Mouse (Mus musculus): ENCODE measurements at regions not wholly inside any gene's neighbourhood (a gene's known extent, or its start where the extent isn't known, plus 50 kb on each side); places are given as distances from the start of the nearest gene placed in this dataset.
"Not testable (repeated sequence)": the region's sequence is repeated elsewhere in the genome, so short reads cannot be mapped to it uniquely, and the experiment has no call there.

DNA sequence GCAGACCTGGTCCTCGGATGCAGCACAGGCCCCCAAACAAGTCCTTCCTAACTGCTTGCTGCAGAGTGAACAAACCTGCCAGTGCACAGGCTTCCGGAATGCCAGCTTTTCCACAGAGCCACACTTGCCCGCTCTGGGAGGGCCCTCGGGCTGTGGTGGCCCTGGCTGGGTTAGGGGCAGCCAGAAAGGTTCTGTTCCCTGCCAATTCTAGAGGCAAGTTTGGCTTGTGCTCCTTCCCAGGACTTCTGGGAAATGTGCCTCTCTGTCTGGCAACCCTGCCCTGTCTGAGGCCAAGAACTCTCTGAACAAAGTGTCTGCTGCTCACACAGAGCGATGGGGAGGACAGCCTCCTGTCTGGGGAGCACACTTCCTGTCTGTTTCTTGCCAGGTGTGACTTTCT, 66.4 kb downstream of the Xrcc2 start:
- Histone ChIP-seq H3K9ac (ENCODE audit: low read length) (no peak overlapping the region), H3K36me3 (ENCODE audit: control insufficient read depth, insufficient read depth, low read length) (no peaks in the 10 kb centered on the region), H3K4me1 (ENCODE audit: control insufficient read depth, insufficient read depth, low read length) (no peaks in the 10 kb centered on the region), H3K9me3 (ENCODE audit: control insufficient read depth, low read length) (no peaks in the 10 kb centered on the region), H3K27me3 (ENCODE audit: control insufficient read depth, insufficient read depth, low read length) (no peaks in the 10 kb centered on the region), H3K4me3 (ENCODE audit: low read depth, low read length) (no peak overlapping the region), H3K27ac (ENCODE audit: low read depth, low read length) (no peak overlapping the region), H3K4me2 (ENCODE audit: low read depth) (no peak overlapping the region)
- WGBS = 92% methylated on average over 5 of the region's 5 CpGs
- ATAC-seq (ENCODE audit: insufficient read depth, low FRiP score, low TSS enrichment) (no peak), DNase-seq (ENCODE audit: low spot score) (no peak)

DNA sequence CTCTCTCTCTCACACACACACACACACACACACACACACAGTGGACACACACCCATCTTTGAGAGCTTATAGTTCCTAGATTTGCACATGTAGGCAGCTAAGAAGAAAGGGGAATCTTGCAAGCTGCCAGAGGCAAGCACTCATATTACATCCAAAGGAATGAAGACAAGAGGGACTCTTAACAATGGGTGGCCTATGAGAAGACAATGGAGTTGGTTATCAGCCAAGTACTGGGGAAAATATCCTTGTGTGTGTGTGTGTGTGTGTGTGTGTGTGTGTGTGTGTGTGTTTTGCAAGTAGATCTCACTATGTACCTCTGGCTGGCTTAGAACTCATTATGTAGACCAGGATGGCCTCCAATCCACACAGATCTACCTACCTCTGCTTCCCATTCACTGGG, 67.5 kb downstream of the Xrcc2 start:
- no peak for ATAC-seq (ENCODE audit: insufficient read depth, low FRiP score, low TSS enrichment)
- H3K9ac ChIP-seq (ENCODE audit: low read length) = no peak overlapping the region

DNA sequence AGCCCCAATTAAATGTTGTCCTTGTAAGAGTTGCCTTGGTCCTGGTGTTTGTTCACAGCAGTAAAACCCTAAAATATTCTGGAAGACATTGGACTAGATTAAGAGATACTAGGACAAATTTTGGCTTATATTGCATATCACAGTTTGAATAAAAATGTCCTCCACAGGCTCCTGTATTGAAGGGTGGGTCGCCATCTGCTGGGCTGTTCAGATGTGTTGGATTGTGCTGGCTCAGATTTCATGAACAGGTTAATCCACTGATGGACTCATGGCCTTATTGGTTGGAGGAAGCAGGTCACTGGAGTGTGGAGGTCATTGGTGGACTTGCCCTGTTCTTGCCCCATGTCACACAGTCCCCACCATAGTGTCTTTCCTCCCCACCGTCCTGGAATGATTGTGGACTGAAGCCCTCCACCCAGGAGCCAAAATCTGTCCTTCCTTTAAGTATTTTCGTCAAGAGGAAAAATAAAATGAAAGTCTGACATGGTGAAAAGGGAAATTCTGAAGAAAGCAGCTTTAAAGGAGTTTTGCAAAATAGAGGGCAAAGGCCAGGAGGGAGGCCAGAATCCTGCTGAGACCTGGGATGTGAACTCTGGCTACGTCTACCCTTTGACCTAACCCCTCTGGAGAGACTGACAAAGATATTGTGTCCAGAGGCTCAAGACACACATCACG, 72.6 kb downstream of the Xrcc2 start:
- ATAC-seq (ENCODE audit: insufficient read depth, low FRiP score, low TSS enrichment) = no peak
- DNase-seq (ENCODE audit: low spot score) = no peak
- Histone ChIP-seq H3K4me3 (ENCODE audit: low read depth, low read length) (no peak overlapping the region), H3K36me3 (ENCODE audit: control insufficient read depth, insufficient read depth, low read length) (no peaks in the 10 kb centered on the region), H3K27ac (ENCODE audit: low read depth, low read length) (no peak overlapping the region), H3K9ac (ENCODE audit: low read length) (no peak overlapping the region), H3K4me2 (ENCODE audit: low read depth) (no peak overlapping the region), H3K4me1 (ENCODE audit: control insufficient read depth, insufficient read depth, low read length) (no peaks in the 10 kb centered on the region), H3K27me3 (ENCODE audit: control insufficient read depth, insufficient read depth, low read length) (no peaks in the 10 kb centered on the region), H3K9me3 (ENCODE audit: control insufficient read depth, low read length) (no peaks in the 10 kb centered on the region)
- 72% methylated on average over 5 of the region's 5 CpGs for WGBS

More for the DNA sequence above, 67.5 kb downstream of the Xrcc2 start:
- DNase-seq (ENCODE audit: low spot score) = no peak
- no peak overlapping the region for H3K4me2 ChIP-seq (ENCODE audit: low read depth)
- no peak overlapping the region for H3K27ac ChIP-seq (ENCODE audit: low read depth, low read length)
- no peak overlapping the region for H3K4me3 ChIP-seq (ENCODE audit: low read depth, low read length)
- H3K36me3 ChIP-seq (ENCODE audit: control insufficient read depth, insufficient read depth, low read length) = no peaks in the 10 kb centered on the region
- no peaks in the 10 kb centered on the region for H3K9me3 ChIP-seq (ENCODE audit: control insufficient read depth, low read length)
- no peaks in the 10 kb centered on the region for H3K4me1 ChIP-seq (ENCODE audit: control insufficient read depth, insufficient read depth, low read length)
- no peaks in the 10 kb centered on the region for H3K27me3 ChIP-seq (ENCODE audit: control insufficient read depth, insufficient read depth, low read length)

DNA sequence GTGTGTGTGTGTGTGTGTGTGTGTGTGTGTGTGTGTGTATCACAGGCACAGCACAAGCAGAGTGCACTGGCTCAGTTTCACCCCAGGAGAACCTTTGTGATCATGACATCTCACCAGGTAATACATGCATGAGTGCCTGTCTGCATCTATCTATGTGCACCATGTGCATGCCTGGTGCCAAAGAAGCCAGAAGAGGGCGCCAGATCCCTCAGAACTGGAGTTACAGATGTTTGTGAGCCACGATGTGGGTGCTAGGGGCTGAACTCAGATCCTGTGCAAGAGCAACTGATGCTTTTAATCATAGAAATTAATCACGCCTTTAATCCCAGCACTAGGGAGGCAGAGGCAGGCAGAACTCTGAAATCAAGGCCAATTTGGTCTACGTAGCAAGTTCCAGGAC, 75.9 kb downstream of the Xrcc2 start:
- Histone ChIP-seq H3K9me3 (ENCODE audit: control insufficient read depth, low read length) (no peaks in the 10 kb centered on the region), H3K36me3 (ENCODE audit: control insufficient read depth, insufficient read depth, low read length) (no peaks in the 10 kb centered on the region), H3K4me3 (ENCODE audit: low read depth, low read length) (no peak overlapping the region), H3K27me3 (ENCODE audit: control insufficient read depth, insufficient read depth, low read length) (no peaks in the 10 kb centered on the region), H3K4me1 (ENCODE audit: control insufficient read depth, insufficient read depth, low read length) (no peaks in the 10 kb centered on the region), H3K27ac (ENCODE audit: low read depth, low read length) (no peak overlapping the region), H3K4me2 (ENCODE audit: low read depth) (no peak overlapping the region), H3K9ac (ENCODE audit: low read length) (no peak overlapping the region)
- WGBS = 84% methylated on average over 4 of the region's 4 CpGs
- ATAC-seq (ENCODE audit: insufficient read depth, low FRiP score, low TSS enrichment) (no peak), DNase-seq (ENCODE audit: low spot score) (no peak)

DNA sequence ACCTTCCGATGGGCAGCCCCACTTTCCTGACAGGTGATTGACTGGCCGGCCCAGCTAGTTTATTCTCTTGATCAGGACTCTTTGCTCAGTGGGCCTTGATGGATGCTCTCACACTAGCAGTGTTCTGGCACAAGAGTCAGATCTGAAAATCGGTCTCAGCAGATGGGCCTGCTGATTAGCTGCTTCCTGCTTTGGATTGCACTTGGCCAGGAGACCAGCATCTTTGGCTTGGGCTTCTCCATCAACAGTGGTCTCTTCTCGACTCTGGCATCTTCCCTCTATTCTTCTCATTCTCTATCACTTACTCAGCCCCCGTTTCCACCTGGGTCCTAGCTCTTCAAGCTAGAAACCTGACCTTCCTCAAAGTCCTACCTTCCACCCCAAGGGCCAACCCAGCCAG, 77.1 kb downstream of the Xrcc2 start:
- H3K9ac ChIP-seq (ENCODE audit: low read length) = no peak overlapping the region
- no peak overlapping the region for H3K27ac ChIP-seq (ENCODE audit: low read depth, low read length)
- H3K27me3 ChIP-seq (ENCODE audit: control insufficient read depth, insufficient read depth, low read length) = no peaks in the 10 kb centered on the region
- DNase-seq (ENCODE audit: low spot score) (no peak), ATAC-seq (ENCODE audit: insufficient read depth, low FRiP score, low TSS enrichment) (no peak)
- H3K4me1 ChIP-seq (ENCODE audit: control insufficient read depth, insufficient read depth, low read length) = no peaks in the 10 kb centered on the region
- 89% methylated on average over 5 of the region's 5 CpGs for WGBS
- no peaks in the 10 kb centered on the region for H3K36me3 ChIP-seq (ENCODE audit: control insufficient read depth, insufficient read depth, low read length)
- H3K4me3 ChIP-seq (ENCODE audit: low read depth, low read length) = no peak overlapping the region
- no peaks in the 10 kb centered on the region for H3K9me3 ChIP-seq (ENCODE audit: control insufficient read depth, low read length)
- no peak overlapping the region for H3K4me2 ChIP-seq (ENCODE audit: low read depth)

DNA sequence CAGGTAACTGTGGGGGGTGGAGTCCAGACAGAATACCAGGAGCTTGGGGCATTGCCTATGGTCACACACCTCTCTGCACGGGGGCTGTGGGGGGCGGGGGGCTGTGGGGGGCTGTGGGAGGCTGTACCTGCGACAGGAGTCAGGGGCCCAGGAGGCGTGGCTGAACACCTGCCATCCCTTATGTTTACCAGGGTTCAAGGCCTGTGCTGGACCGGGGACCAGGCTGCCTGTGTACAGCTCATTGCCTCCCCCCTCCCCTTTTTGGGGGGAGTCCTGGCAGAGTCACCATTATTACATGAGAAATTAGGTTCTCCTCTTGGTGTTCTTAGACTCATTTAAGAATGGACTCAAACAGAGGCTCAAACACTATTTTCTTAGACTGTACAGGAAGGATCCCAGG, 78.5 kb downstream of the Xrcc2 start:
- H3K4me2 ChIP-seq (ENCODE audit: low read depth) = no peak overlapping the region
- H3K9ac ChIP-seq (ENCODE audit: low read length) = no peak overlapping the region
- DNase-seq (ENCODE audit: low spot score) (no peak), ATAC-seq (ENCODE audit: insufficient read depth, low FRiP score, low TSS enrichment) (no peak)
- no peaks in the 10 kb centered on the region for H3K4me1 ChIP-seq (ENCODE audit: control insufficient read depth, insufficient read depth, low read length)
- H3K27me3 ChIP-seq (ENCODE audit: control insufficient read depth, insufficient read depth, low read length) = no peaks in the 10 kb centered on the region
- no peak overlapping the region for H3K27ac ChIP-seq (ENCODE audit: low read depth, low read length)
- no peak overlapping the region for H3K4me3 ChIP-seq (ENCODE audit: low read depth, low read length)
- no peaks in the 10 kb centered on the region for H3K9me3 ChIP-seq (ENCODE audit: control insufficient read depth, low read length)
- WGBS = 73% methylated on average over 5 of the region's 5 CpGs
- H3K36me3 ChIP-seq (ENCODE audit: control insufficient read depth, insufficient read depth, low read length) = no peaks in the 10 kb centered on the region

DNA sequence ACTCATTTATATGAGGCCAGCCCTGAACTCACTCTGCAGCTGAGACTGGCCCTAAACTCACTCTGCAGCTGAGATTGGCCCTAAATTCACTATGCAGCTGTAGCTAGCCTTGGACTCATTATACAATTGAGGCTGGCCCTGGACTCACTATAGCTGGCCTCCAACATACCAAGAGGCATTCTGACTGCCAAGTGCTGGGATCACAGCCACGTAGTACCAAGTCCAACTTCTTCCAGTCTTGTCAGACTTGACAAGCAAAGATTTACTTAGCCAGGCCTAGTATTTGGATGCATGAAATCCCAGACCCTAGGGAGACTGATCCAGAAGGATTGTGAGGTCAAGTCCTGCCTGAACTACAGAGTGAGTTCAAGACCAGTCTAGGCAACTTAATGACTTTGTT, 81.6 kb downstream of the Xrcc2 start:
- Histone ChIP-seq H3K27me3 (ENCODE audit: control insufficient read depth, insufficient read depth, low read length) (no peaks in the 10 kb centered on the region), H3K4me1 (ENCODE audit: control insufficient read depth, insufficient read depth, low read length) (no peaks in the 10 kb centered on the region), H3K4me3 (ENCODE audit: low read depth, low read length) (no peak overlapping the region), H3K27ac (ENCODE audit: low read depth, low read length) (no peak overlapping the region), H3K4me2 (ENCODE audit: low read depth) (no peak overlapping the region), H3K9ac (ENCODE audit: low read length) (no peak overlapping the region), H3K36me3 (ENCODE audit: control insufficient read depth, insufficient read depth, low read length) (no peaks in the 10 kb centered on the region), H3K9me3 (ENCODE audit: control insufficient read depth, low read length) (no peaks in the 10 kb centered on the region)
- DNase-seq (ENCODE audit: low spot score) = no peak
- ATAC-seq (ENCODE audit: insufficient read depth, low FRiP score, low TSS enrichment) = no peak
- 76% methylated on average over 1 of the region's 1 CpGs for WGBS

DNA sequence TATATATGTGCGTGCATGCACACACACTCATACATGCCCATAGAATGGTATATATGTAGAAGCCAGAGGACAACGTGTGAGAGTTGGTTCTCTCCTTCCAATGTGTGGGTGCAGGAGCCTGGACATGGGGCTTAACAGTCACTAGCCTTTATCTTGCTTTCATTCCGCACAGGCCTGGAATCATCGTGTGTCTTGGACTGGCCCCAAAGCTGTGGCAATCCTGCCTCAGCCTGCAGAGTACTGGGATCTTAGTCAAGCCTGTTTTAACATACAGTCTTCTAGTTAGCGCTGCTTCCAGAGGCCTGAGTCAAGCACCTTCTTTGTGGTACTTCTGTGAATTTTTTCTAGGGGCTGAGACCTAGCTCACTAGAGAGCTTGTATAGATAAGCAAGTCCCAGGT, 85.8 kb downstream of the Xrcc2 start:
- Histone ChIP-seq H3K4me2 (ENCODE audit: low read depth) (no peak overlapping the region), H3K9me3 (ENCODE audit: control insufficient read depth, low read length) (no peaks in the 10 kb centered on the region), H3K4me1 (ENCODE audit: control insufficient read depth, insufficient read depth, low read length) (no peaks in the 10 kb centered on the region), H3K36me3 (ENCODE audit: control insufficient read depth, insufficient read depth, low read length) (no peaks in the 10 kb centered on the region), H3K9ac (ENCODE audit: low read length) (no peak overlapping the region), H3K4me3 (ENCODE audit: low read depth, low read length) (no peak overlapping the region), H3K27ac (ENCODE audit: low read depth, low read length) (no peak overlapping the region), H3K27me3 (ENCODE audit: control insufficient read depth, insufficient read depth, low read length) (no peaks in the 10 kb centered on the region)
- WGBS = 87% methylated on average over 5 of the region's 5 CpGs
- DNase-seq (ENCODE audit: low spot score) (no peak), ATAC-seq (ENCODE audit: insufficient read depth, low FRiP score, low TSS enrichment) (no peak)

DNA sequence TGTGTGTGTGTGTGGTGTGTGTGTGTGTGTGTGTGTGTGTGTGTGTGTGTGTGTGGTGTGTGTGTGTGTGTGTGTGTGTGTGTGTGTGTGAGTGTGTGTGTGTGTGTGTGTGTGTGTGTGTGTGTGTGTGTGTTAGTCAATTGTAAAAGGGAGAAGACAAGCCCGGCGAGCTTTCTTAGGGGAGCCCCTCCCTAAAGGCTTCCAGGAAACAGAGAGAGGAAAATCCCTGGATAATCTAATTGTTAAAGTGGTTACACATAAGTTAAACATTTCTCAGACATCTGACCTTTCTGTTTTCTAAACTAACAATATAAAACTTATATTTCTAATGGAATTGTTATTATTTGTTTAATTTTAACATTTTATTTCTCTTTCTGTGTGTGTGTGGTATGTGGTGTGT, 86.3 kb downstream of the Xrcc2 start:
- DNase-seq (ENCODE audit: low spot score); H3K4me1 ChIP-seq (ENCODE audit: control insufficient read depth, insufficient read depth, low read length); H3K4me3 ChIP-seq (ENCODE audit: low read depth, low read length); H3K27me3 ChIP-seq (ENCODE audit: control insufficient read depth, insufficient read depth, low read length); H3K36me3 ChIP-seq (ENCODE audit: control insufficient read depth, insufficient read depth, low read length); H3K27ac ChIP-seq (ENCODE audit: low read depth, low read length); ATAC-seq (ENCODE audit: insufficient read depth, low FRiP score, low TSS enrichment); H3K9me3 ChIP-seq (ENCODE audit: control insufficient read depth, low read length); H3K9ac ChIP-seq (ENCODE audit: low read length); H3K4me2 ChIP-seq (ENCODE audit: low read depth): not testable (repeated sequence)
- WGBS = 100% methylated on average over 2 of the region's 2 CpGs

Data from neural tube, embryonic 11.5 days (tissue).